Mouse (Mus musculus): ENCODE data around the gene Frrs1l. TPM values are rescaled to one million over a fixed set of nuclear protein-coding genes. Genes with fewer than 3 reads are reported as not detected.
A peak's percentile ranks its signal among the peaks of the same experiment; 100 is the strongest.

The Frrs1l gene
- polyA plus RNA-seq, 1 experiment from 2014 or later: not detected

DNA sequence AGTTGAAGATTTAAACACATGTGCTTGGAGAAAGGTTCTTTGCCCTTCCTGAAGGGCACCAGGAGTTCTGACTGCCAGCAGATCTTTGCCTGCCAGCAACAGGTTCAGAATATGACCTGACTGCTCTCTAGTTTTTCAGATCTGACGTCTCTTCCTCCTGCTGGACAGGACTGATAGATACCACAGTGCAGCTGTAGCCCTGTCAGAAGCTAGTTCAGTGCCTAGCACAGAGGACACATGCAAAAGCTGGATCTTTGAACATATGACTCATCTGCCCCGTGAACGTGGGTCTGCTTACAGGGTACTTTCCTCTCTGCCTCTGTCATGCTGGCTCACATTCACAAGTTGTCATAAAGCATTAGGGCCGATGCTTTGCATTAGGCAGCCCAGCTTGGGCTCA lies 45.9 kb downstream of the Frrs1l start:
- ATAC-seq (no peak), DNase-seq (no peak)
- Histone ChIP-seq H3K9ac (replicated peaks) (no peak overlapping the region), H3K27ac (ENCODE audit: low read depth) (no peak overlapping the region), H3K9me3 (ENCODE audit: low read length) (no peaks in the 10 kb centered on the region), H3K36me3 (replicated peaks; ENCODE audit: insufficient read depth, low read length) (no peaks in the 10 kb centered on the region), H3K4me1 (ENCODE audit: insufficient read depth) (peaks cover 24% of the 10 kb centered on the region), H3K4me2 (ENCODE audit: low read depth, low read length) (no peak overlapping the region), H3K27me3 (ENCODE audit: insufficient read depth, low read length) (no peaks in the 10 kb centered on the region), H3K4me3 (ENCODE audit: low read depth, low read length) (no peak overlapping the region)
- 52% methylated on average over 4 of the region's 4 CpGs for WGBS (ENCODE audit: insufficient replicate concordance)
- TF ChIP-seq CTCF (IDR thresholded peaks at IDR 0.05; ENCODE audit: low read depth) (no peak), EP300 (IDR thresholded peaks at IDR 0.05; ENCODE audit: low read depth) (no peak)

DNA sequence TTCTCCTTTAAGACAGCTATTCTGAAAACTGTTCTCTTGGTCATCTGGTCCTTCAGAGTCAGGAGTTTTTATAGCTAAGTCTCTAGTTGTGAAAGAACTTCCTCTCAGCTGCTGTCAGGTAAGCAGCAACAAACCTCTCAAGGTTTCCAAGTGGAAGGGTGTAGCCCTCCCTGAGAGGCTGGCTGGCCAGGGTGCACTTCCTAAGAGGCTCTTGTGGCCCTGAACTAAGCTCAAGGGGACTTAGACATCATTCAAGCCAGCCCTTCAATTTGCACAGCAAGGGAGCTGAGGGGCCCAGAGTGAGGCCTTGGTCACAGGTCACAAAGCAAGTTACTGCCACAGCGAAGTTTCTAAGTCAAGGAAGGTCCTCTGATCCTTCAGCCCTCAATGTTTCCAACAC lies 46.9 kb downstream of the Frrs1l start:
- Histone ChIP-seq H3K4me3 (ENCODE audit: low read depth, low read length) (no peak overlapping the region), H3K9me3 (ENCODE audit: low read length) (no peaks in the 10 kb centered on the region), H3K4me2 (ENCODE audit: low read depth, low read length) (no peak overlapping the region), H3K27me3 (ENCODE audit: insufficient read depth, low read length) (no peaks in the 10 kb centered on the region), H3K4me1 (ENCODE audit: insufficient read depth) (peaks cover 21% of the 10 kb centered on the region), H3K27ac (ENCODE audit: low read depth) (no peak overlapping the region), H3K36me3 (replicated peaks; ENCODE audit: insufficient read depth, low read length) (no peaks in the 10 kb centered on the region), H3K9ac (replicated peaks) (no peak overlapping the region)
- WGBS (ENCODE audit: insufficient replicate concordance): 70% methylated on average over 1 of the region's 1 CpGs
- TF ChIP-seq CTCF (IDR thresholded peaks at IDR 0.05; ENCODE audit: low read depth) (no peak), EP300 (IDR thresholded peaks at IDR 0.05; ENCODE audit: low read depth) (no peak)
- DNase-seq (no peak), ATAC-seq (no peak)

DNA sequence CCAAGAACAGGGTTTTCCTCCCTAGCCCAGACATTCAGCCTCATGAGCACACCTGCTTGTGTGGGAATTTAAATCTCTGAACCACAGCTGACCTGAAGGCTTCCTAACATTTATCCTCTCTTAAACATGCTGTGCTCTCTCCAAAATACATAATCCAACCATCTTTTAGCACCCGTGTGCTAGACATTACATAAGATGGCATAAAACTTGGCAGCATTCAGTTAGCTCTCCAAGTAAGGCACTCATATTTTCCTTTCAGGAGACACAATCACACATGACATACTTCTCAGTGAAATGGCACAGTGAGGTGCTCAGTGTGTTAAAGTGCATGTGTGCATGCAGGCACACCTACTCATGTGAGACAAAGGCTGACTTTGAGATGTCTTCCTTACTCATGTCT lies 47.6 kb downstream of the Frrs1l start:
- no peak overlapping the region for H3K4me3 ChIP-seq (ENCODE audit: low read depth, low read length)
- H3K27me3 ChIP-seq (ENCODE audit: insufficient read depth, low read length): no peaks in the 10 kb centered on the region
- peaks cover 21% of the 10 kb centered on the region for H3K4me1 ChIP-seq (ENCODE audit: insufficient read depth)
- no peak overlapping the region for H3K4me2 ChIP-seq (ENCODE audit: low read depth, low read length)
- ATAC-seq (no peak), DNase-seq (no peak)
- WGBS (ENCODE audit: insufficient replicate concordance): 71% methylated on average over 1 of the region's 1 CpGs
- no peaks in the 10 kb centered on the region for H3K9me3 ChIP-seq (ENCODE audit: low read length)
- no peak overlapping the region for H3K27ac ChIP-seq (ENCODE audit: low read depth)
- no peaks in the 10 kb centered on the region for H3K36me3 ChIP-seq (replicated peaks; ENCODE audit: insufficient read depth, low read length)
- H3K9ac ChIP-seq (replicated peaks): no peak overlapping the region
- TF ChIP-seq EP300 (IDR thresholded peaks at IDR 0.05; ENCODE audit: low read depth): no peak
- TF ChIP-seq CTCF (IDR thresholded peaks at IDR 0.05; ENCODE audit: low read depth): no peak

DNA sequence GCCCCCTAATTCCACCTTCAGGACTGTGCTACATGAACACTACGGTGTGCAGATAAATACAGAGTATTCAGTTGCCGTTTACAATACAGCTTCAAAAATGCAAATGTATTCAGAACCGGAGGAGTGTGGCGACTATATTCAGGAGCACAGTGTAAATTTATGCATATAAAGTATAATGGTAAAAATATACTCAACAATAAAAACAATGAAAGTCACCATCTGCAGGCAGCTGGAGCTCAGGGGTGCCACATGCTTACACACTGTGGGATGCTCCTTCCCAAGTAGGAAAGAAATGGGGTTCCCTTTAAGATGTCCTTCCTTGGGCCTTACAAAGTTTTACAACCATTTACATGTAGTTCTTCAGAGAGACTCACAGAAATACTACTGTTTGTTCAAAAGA lies 48.7 kb downstream of the Frrs1l start:
- Histone ChIP-seq H3K4me3 (ENCODE audit: low read depth, low read length) (no peak overlapping the region), H3K9ac (replicated peaks) (no peak overlapping the region), H3K4me1 (ENCODE audit: insufficient read depth) (peaks cover 19% of the 10 kb centered on the region), H3K4me2 (ENCODE audit: low read depth, low read length) (no peak overlapping the region), H3K27me3 (ENCODE audit: insufficient read depth, low read length) (no peaks in the 10 kb centered on the region), H3K27ac (ENCODE audit: low read depth) (no peak overlapping the region), H3K9me3 (ENCODE audit: low read length) (no peaks in the 10 kb centered on the region), H3K36me3 (replicated peaks; ENCODE audit: insufficient read depth, low read length) (no peaks in the 10 kb centered on the region)
- 78% methylated on average over 4 of the region's 4 CpGs for WGBS (ENCODE audit: insufficient replicate concordance)
- ATAC-seq (no peak), DNase-seq (no peak)
- TF ChIP-seq CTCF (IDR thresholded peaks at IDR 0.05; ENCODE audit: low read depth) (no peak), EP300 (IDR thresholded peaks at IDR 0.05; ENCODE audit: low read depth) (no peak)

DNA sequence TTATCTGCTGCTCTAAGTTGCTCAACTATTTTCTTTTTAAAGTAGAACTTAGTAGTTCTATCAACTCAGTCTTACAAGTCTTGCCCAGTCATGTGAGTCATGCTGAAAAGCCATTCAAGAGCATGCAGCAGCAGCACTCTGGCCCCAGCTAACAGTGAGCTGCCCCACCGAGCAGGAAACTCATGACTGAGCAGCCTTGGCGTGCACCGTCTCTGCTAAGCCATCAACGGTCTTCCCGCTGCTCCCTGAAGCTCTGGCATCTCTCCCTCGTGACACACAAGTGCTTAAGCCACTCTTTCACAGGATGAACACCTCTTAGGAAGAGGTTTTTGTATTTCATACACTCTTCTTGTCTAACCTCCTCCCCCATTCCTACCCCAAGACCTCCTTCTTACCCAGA lies 53.1 kb downstream of the Frrs1l start:
- no peaks in the 10 kb centered on the region for H3K4me1 ChIP-seq (ENCODE audit: insufficient read depth)
- TF ChIP-seq CTCF (IDR thresholded peaks at IDR 0.05; ENCODE audit: low read depth) (no peak), EP300 (IDR thresholded peaks at IDR 0.05; ENCODE audit: low read depth) (no peak)
- H3K4me3 ChIP-seq (ENCODE audit: low read depth, low read length): no peak overlapping the region
- no peak overlapping the region for H3K4me2 ChIP-seq (ENCODE audit: low read depth, low read length)
- no peak for DNase-seq
- H3K36me3 ChIP-seq (replicated peaks; ENCODE audit: insufficient read depth, low read length): no peaks in the 10 kb centered on the region; the same call in 1 of the 2 replicates
- H3K27ac ChIP-seq (ENCODE audit: low read depth): no peak overlapping the region
- no peak overlapping the region for H3K9ac ChIP-seq (replicated peaks)
- no peaks in the 10 kb centered on the region for H3K27me3 ChIP-seq (ENCODE audit: insufficient read depth, low read length)
- WGBS (ENCODE audit: insufficient replicate concordance): 53% methylated on average over 6 of the region's 6 CpGs
- no peaks in the 10 kb centered on the region for H3K9me3 ChIP-seq (ENCODE audit: low read length)
- ATAC-seq: no peak

DNA sequence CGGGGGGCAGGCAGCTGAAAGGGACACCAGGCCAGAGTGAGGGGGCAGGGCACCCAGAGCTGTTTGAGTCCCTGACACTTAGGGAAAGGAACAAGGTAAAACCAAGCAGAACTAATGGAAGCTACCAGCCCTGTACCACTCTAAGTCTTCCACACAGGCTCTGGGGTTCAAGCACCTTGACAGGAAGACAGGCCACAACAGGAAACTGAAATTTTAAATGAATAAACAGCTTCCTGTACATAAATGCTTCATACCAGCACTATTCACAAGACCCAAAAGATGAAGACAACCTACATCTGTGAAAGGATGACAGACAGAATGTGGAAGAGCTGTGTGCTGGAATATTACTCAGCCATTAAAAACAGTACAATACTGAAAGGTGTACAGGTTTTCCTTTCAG lies 54.9 kb downstream of the Frrs1l start:
- H3K27ac ChIP-seq (ENCODE audit: low read depth): no peak overlapping the region
- TF ChIP-seq CTCF (IDR thresholded peaks at IDR 0.05; ENCODE audit: low read depth): no peak
- no peak for TF ChIP-seq EP300 (IDR thresholded peaks at IDR 0.05; ENCODE audit: low read depth)
- WGBS (ENCODE audit: insufficient replicate concordance): no CpG with 5 or more reads among the region's 1 CpGs
- no peak overlapping the region for H3K9ac ChIP-seq (replicated peaks)
- DNase-seq (no peak), ATAC-seq (no peak)
- no peak overlapping the region for H3K4me2 ChIP-seq (ENCODE audit: low read depth, low read length)
- peaks cover 2% of the 10 kb centered on the region; the same call in 1 of the 2 replicates for H3K36me3 ChIP-seq (replicated peaks; ENCODE audit: insufficient read depth, low read length)
- no peaks in the 10 kb centered on the region for H3K9me3 ChIP-seq (ENCODE audit: low read length)
- no peak overlapping the region for H3K4me3 ChIP-seq (ENCODE audit: low read depth, low read length)
- H3K4me1 ChIP-seq (ENCODE audit: insufficient read depth): no peaks in the 10 kb centered on the region
- no peaks in the 10 kb centered on the region for H3K27me3 ChIP-seq (ENCODE audit: insufficient read depth, low read length)

DNA sequence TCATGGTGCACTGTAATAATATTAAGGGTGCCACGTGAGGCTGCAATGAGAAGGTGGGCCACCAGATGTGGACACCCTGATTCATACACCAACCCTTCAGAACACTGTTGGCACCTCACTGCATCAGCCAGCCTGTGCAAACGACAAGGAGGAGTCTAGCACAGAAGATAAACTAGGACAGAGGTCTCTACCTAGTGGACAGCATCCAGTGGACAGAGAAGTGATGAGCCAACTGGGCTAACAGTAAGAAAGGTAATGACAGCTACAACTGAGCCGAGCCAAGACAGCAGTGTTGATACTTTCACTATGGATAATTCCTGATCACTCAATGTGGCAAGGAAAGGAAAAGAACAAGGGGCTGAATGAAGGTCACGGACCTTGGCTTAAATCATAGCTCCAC lies 57.0 kb downstream of the Frrs1l start:
- H3K4me1 ChIP-seq (ENCODE audit: insufficient read depth): no peaks in the 10 kb centered on the region
- 69% methylated on average over 4 of the region's 4 CpGs for WGBS (ENCODE audit: insufficient replicate concordance)
- peaks cover 2% of the 10 kb centered on the region; the same call in 1 of the 2 replicates for H3K36me3 ChIP-seq (replicated peaks; ENCODE audit: insufficient read depth, low read length)
- TF ChIP-seq CTCF (IDR thresholded peaks at IDR 0.05; ENCODE audit: low read depth) (no peak), EP300 (IDR thresholded peaks at IDR 0.05; ENCODE audit: low read depth) (no peak)
- no peak overlapping the region for H3K9ac ChIP-seq (replicated peaks)
- DNase-seq (no peak), ATAC-seq (peak; percentile 55; the same call in 1 of the 2 replicates)
- no peaks in the 10 kb centered on the region for H3K9me3 ChIP-seq (ENCODE audit: low read length)
- H3K27me3 ChIP-seq (ENCODE audit: insufficient read depth, low read length): no peaks in the 10 kb centered on the region
- no peak overlapping the region for H3K4me3 ChIP-seq (ENCODE audit: low read depth, low read length)
- H3K4me2 ChIP-seq (ENCODE audit: low read depth, low read length): no peak overlapping the region
- no peak overlapping the region for H3K27ac ChIP-seq (ENCODE audit: low read depth)

All from liver, postnatal 0 days (tissue).